Mouse (Mus musculus) CH12.LX (cell line): Measurements from ENCODE around the gene Gm44596.

Source experiments
- CTCF ChIP-seq, 2 experiments: IDR thresholded peaks in 1 of 2; conservative IDR thresholded peaks in 1 of 2; 2 replicates each; pipeline ENCODE4 v1.5.1; 2011 to 2012; ENCODE audit warnings: low read depth in 2 of 2, low read length in 2 of 2, improper control_type of control experiment in 1 of 2, inconsistent platforms in 1 of 2, mild to moderate bottlenecking in 1 of 2, moderate library complexity in 1 of 2
- MAFK ChIP-seq: IDR thresholded peaks from 2 replicates; pipeline ENCODE4 v1.6.1; 2011; ENCODE audit warnings: low read length, improper control_type of control experiment; ENCODE audit not compliant: insufficient replicate concordance

GRCm38 (mm10) chr6:128455835-128456605 lies 80.7 kb downstream of the Gm44596 start:
- TF ChIP-seq MAFK (no peak), CTCF (conservative IDR thresholded peaks at IDR 0.05 in 1 of 2, IDR thresholded peaks at IDR 0.05 in 1 of 2; ENCODE audit: low read depth in 2 of 2, low read length in 2 of 2) (no peak)
